Mouse (Mus musculus): Measurements from ENCODE around the gene Gtf2a1.

- TF ChIP-seq CTCF (IDR thresholded peaks at IDR 0.05; ENCODE audit: low read depth), result no peak
- TF ChIP-seq EP300 (IDR thresholded peaks at IDR 0.05; ENCODE audit: low read depth), result no peak
Measured at GRCm38 (mm10) chr12:91637136-91637909, 47.0 kb upstream of the Gtf2a1 start.

Measured in heart, postnatal 0 days (tissue).